8 mouse cellular contexts compared by ENCODE assay signal in the genomic region with DNA sequence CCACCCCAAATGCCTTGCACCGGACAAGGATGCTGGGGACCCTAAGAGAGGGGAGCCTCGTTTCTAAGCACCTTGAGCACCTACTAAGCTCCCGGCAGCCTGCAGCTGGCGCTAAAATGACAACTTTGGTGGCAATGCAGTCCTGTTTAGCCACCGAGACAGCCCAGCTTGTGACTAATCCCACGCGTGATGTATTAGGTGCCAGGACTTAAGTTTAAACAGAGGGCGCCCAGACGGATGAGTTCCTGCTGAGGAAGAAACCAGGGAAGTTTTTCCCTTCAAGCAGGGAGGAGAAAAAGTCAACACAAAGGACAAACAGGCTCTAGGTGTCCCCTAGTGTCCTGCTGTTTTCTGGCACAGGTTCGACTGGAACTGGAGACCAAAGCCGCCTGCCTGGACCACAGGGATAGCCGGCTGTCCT. TPM values are rescaled to one million over a fixed set of nuclear protein-coding genes. Genes with fewer than 3 reads are reported as not detected.
DNase-seq lines count a peak whose midpoint lies in the region; ATAC-seq and TF ChIP-seq lines count a peak whose summit lies in the region.

No protein-coding gene starts in this region.

- peak overlapping the region; percentile 92 for H3K27ac ChIP-seq in heart, postnatal 0 days (ENCODE audit: low read depth)
- H3K27ac ChIP-seq in ES-E14 (ENCODE audit: insufficient read depth, low read depth, low read length, poor library complexity, severe bottlenecking) = peak overlapping the region; percentile 2; the same call in 1 of the 2 replicates
- H3K27ac ChIP-seq in intestine, embryonic 15.5 days = peak overlapping the region; percentile 99
- H3K27ac ChIP-seq in midbrain, embryonic 13.5 days = peak overlapping the region; percentile 79; the same call in 1 of the 2 replicates

- 14% methylated on average over 12 of the region's 12 CpGs for WGBS in heart, postnatal 0 days
- WGBS in intestine, embryonic 15.5 days = 9% methylated on average over 12 of the region's 12 CpGs
- WGBS in midbrain, embryonic 13.5 days = 4% methylated on average over 12 of the region's 12 CpGs

- H3K9ac ChIP-seq in heart, postnatal 0 days (replicated peaks; ENCODE audit: low read depth, low read length) = peak overlapping the region; percentile 68
- peak overlapping the region; percentile 72 for H3K9ac ChIP-seq in ES-E14 (ENCODE audit: insufficient read depth, low read depth, low read length, poor library complexity, severe bottlenecking)
- H3K9ac ChIP-seq in intestine, embryonic 15.5 days = peak overlapping the region; percentile 77
- peak overlapping the region; percentile 74 for H3K9ac ChIP-seq in midbrain, embryonic 13.5 days (replicated peaks)

- DNase-seq in heart, postnatal 0 days (ENCODE audit: low spot score) = no peak
- no peak for DNase-seq in heart, adult 18-20 months
- DNase-seq in ES-E14 (ENCODE audit: low read depth, low spot score) = no peak
- peak; percentile 60 for DNase-seq in embryo, embryonic 10.5 days (ENCODE audit: low spot score)
- DNase-seq in adrenal gland, adult 2 months = no peak
- DNase-seq in adrenal gland, postnatal 4 days (ENCODE audit: low spot score in 2 of 2) = no peak

- H3K36me3 ChIP-seq in heart, postnatal 0 days (replicated peaks; ENCODE audit: control insufficient read depth, insufficient read depth, low read length) = no peaks in the 10 kb centered on the region
- H3K36me3 ChIP-seq in ES-E14 (ENCODE audit: control insufficient read depth, insufficient read depth, low read length, poor library complexity, severe bottlenecking) = peaks cover 5% of the 10 kb centered on the region
- H3K36me3 ChIP-seq in intestine, embryonic 15.5 days = no peaks in the 10 kb centered on the region
- H3K36me3 ChIP-seq in midbrain, embryonic 13.5 days = no peaks in the 10 kb centered on the region

- TF ChIP-seq EP300 in heart, postnatal 0 days (IDR thresholded peaks at IDR 0.05; ENCODE audit: low read depth) = 0 out of 2 replicates have a peak, but pooled peaks have one; percentile 38

- no peak; the same call in 1 of the 2 replicates for TF ChIP-seq CTCF in heart, postnatal 0 days (IDR thresholded peaks at IDR 0.05; ENCODE audit: low read depth)

- in situ Hi-C loops in ES-E14 (cut with MboI; ENCODE audit: low sequenced_read_pairs in 2 of 2, unreplicated experiment in 2 of 2) = no loop called here

- peak; percentile 5; the same call in 1 of the 2 replicates for ATAC-seq in heart, postnatal 0 days (ENCODE audit: insufficient read depth, low read depth)
- ATAC-seq in intestine, embryonic 15.5 days = no peak
- ATAC-seq in midbrain, embryonic 13.5 days = no peak

- H3K4me2 ChIP-seq in heart, postnatal 0 days (ENCODE audit: low read depth, low read length) = peak overlapping the region; percentile 78
- peak overlapping the region; percentile 92 for H3K4me2 ChIP-seq in intestine, embryonic 15.5 days (replicated peaks)
- peak overlapping the region; percentile 90 for H3K4me2 ChIP-seq in midbrain, embryonic 13.5 days (replicated peaks)

- H3K9me3 ChIP-seq in heart, postnatal 0 days (replicated peaks; ENCODE audit: control insufficient read depth, low read length) = no peaks in the 10 kb centered on the region
- H3K9me3 ChIP-seq in ES-E14 (ENCODE audit: control insufficient read depth, insufficient read depth, low read depth, low read length) = no peaks in the 10 kb centered on the region
- no peaks in the 10 kb centered on the region for H3K9me3 ChIP-seq in intestine, embryonic 15.5 days
- H3K9me3 ChIP-seq in midbrain, embryonic 13.5 days = no peaks in the 10 kb centered on the region

- H3K4me3 ChIP-seq in heart, postnatal 0 days (ENCODE audit: low read depth, low read length) = peak overlapping the region; percentile 51
- H3K4me3 ChIP-seq in ES-E14 (ENCODE audit: insufficient read depth in 1 of 2, low read depth in 1 of 2, low read length in 2 of 2, poor library complexity in 1 of 2, severe bottlenecking in 1 of 2) = peak overlapping the region; percentile 71 to 75
- peak overlapping the region; percentile 48 for H3K4me3 ChIP-seq in intestine, embryonic 15.5 days (replicated peaks)
- peak overlapping the region; percentile 48 for H3K4me3 ChIP-seq in midbrain, embryonic 13.5 days (replicated peaks)

- H3K4me1 ChIP-seq in heart, postnatal 0 days (ENCODE audit: control insufficient read depth, insufficient read depth) = peaks cover 10% of the 10 kb centered on the region; the same call in 1 of the 2 replicates
- peaks cover 6 to 10% of the 10 kb centered on the region in 2 experiments; a peak in 3 of 4 replicates for H3K4me1 ChIP-seq in ES-E14 (ENCODE audit: control insufficient read depth in 2 of 2, insufficient read depth in 2 of 2, low read length in 2 of 2, poor library complexity in 1 of 2)
- peaks cover 23% of the 10 kb centered on the region for H3K4me1 ChIP-seq in intestine, embryonic 15.5 days (replicated peaks)
- H3K4me1 ChIP-seq in midbrain, embryonic 13.5 days (replicated peaks) = peaks cover 44% of the 10 kb centered on the region

- 0 out of 2 replicates have a peak, but pooled peaks cover 9% of the 10 kb centered on the region for H3K27me3 ChIP-seq in heart, postnatal 0 days (ENCODE audit: control insufficient read depth, insufficient read depth, low read length)
- H3K27me3 ChIP-seq in intestine, embryonic 15.5 days (replicated peaks) = no peaks in the 10 kb centered on the region
- peaks cover 78% of the 10 kb centered on the region for H3K27me3 ChIP-seq in midbrain, embryonic 13.5 days

TF ChIP-seq in ES-E14, 5 proteins besides CTCF, POLR2A, EP300 and RAD21:
- no peak for TF ChIP-seq ZC3H11A (IDR thresholded peaks at IDR 0.05; ENCODE audit: borderline replicate concordance, low read depth, low read length)
- TF ChIP-seq MAFK (IDR thresholded peaks at IDR 0.05; ENCODE audit: insufficient read depth, low read depth, low read length) = no peak
- TF ChIP-seq HCFC1 (IDR thresholded peaks at IDR 0.05; ENCODE audit: borderline replicate concordance, insufficient read depth, low read length) = no peak

RNA-seq across cellular contexts. Expression of gene Hes1, which starts 6.6 kb away (rescaled TPM):
- 19.3 and 20.9 TPM in 2 replicates for total RNA-seq in heart, postnatal 0 days (2014; rRNA removed; ENCODE audit: low replicate concordance)
- 24.9 and 27.2 TPM in 2 replicates for polyA plus RNA-seq in heart, postnatal 0 days (2015; fragmentation: Nextera tagmentation; extraction: Ambion mirVana)
- 10 to 100 TPM; 14.8 to 18.7 TPM for total RNA-seq in heart, adult 18-20 months (2021)
- total RNA-seq in ES-E14 (2012; rRNA removed) = 17.5 and 19.3 TPM in 2 replicates
- polyA plus RNA-seq in intestine, embryonic 15.5 days (2015; fragmentation: Nextera tagmentation; extraction: Ambion mirVana) = 55.7 and 67.4 TPM in 2 replicates
- 14.1 and 19.7 TPM in 2 replicates for polyA plus RNA-seq in midbrain, embryonic 13.5 days (2015; fragmentation: Nextera tagmentation; extraction: Ambion mirVana)
- 10 to 100 TPM; 13.3 to 40.9 TPM for total RNA-seq in adrenal gland, adult 2 months (2021)
- polyA plus RNA-seq in adrenal gland, adult 2 months (2012; rRNA removed) = 199 and 336 TPM in 2 replicates
- 10 to 100 TPM; 31.4 to 39.1 TPM for total RNA-seq in adrenal gland, postnatal 4 days (2021)

Comparison
In these comparisons a context has a peak if more than half of its experiments do, and no peak if none do; other contexts are left out.
1. H3K27ac ChIP-seq: peak in every context shown above with its lines; median percentile 99 in intestine, embryonic 15.5 days; 92 in heart, postnatal 0 days; 79 in midbrain, embryonic 13.5 days; 2 in ES-E14.